21 mouse cellular contexts compared by ENCODE assay signal in the genomic region with DNA sequence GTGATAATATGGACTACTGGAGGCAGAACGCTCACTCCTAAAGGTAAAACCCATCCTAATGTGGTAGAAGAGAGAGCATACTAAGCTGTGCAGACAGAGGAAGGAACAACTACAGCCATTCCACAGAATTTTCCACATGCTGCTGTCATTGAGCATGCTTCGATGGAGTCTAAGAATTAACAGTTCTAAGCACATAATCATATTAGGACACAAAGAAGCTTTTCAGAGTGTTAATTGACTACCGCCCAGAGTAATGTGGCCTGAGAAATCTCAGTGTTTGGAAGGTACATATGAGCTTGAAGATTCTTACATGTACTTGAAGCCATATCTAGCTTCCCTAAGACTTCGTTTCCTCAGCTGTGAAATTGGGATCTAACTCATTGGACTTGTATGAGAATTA.
"Had no signal": no experiment of that assay in that cellular context is flagged by ENCODE, and none has a peak within 500 bp of the region (broad histone marks: within the 10 kb centered on the region; RNA-seq: fewer than 3 reads in every experiment).

No protein-coding gene starts in this region.

- ATAC-seq: hindbrain, embryonic 16.5 days; hindbrain, postnatal 0 days; inflammation-experienced regulatory T-cells, adult 6 months; intestine, embryonic 15.5 days; intestine, embryonic 16.5 days; intestine, postnatal 0 days had no signal

- DNase-seq: heart, postnatal 10 days; heart, postnatal 14 days; heart, postnatal 36 days; heart, postnatal 4 days; kidney, adult 11 months; kidney, adult 18-20 months; kidney, adult 2 months; kidney, adult 8-10 months; kidney, adult 9 months; kidney, postnatal 10 days; kidney, postnatal 14 days; kidney, postnatal 25 days; kidney, postnatal 36 days; kidney, postnatal 4 days; layer of hippocampus, adult 9-11 months had no signal
